18 mouse cellular contexts compared by ENCODE assay signal in genomic region chr5:118873871-118874270, GRCm38 (mm10).
DNase-seq lines count a peak whose midpoint lies in the region; ATAC-seq and TF ChIP-seq lines count a peak whose summit lies in the region.
"Had no signal": no experiment of that assay in that cellular context is flagged by ENCODE, and none has a peak within 500 bp of the region (broad histone marks: within the 10 kb centered on the region; RNA-seq: fewer than 3 reads in every experiment).

No protein-coding gene starts in this region.

- ATAC-seq in embryonic facial prominence, embryonic 15.5 days (ENCODE audit: insufficient number of reproducible peaks, low FRiP score, low TSS enrichment, low read depth) = no peak
- ATAC-seq: forebrain, postnatal 0 days; liver, embryonic 12.5 days had no signal

- H3K36me3 ChIP-seq in embryonic facial prominence, embryonic 15.5 days = no peaks in the 10 kb centered on the region
- H3K36me3 ChIP-seq: heart, embryonic 15.5 days; liver, embryonic 12.5 days had no signal

- H3K9me3 ChIP-seq in embryonic facial prominence, embryonic 15.5 days (replicated peaks) = no peaks in the 10 kb centered on the region
- H3K9me3 ChIP-seq: heart, embryonic 15.5 days had no signal

- peak overlapping the region; percentile 17; the same call in 1 of the 2 replicates for H3K27ac ChIP-seq in embryonic facial prominence, embryonic 15.5 days (replicated peaks)
- H3K27ac ChIP-seq: heart, embryonic 15.5 days; layer of hippocampus, adult 2 months; liver, embryonic 12.5 days had no signal

- H3K9ac ChIP-seq in embryonic facial prominence, embryonic 15.5 days = no peak overlapping the region
- H3K9ac ChIP-seq: forebrain, postnatal 0 days; heart, embryonic 15.5 days; liver, embryonic 12.5 days had no signal

- peak overlapping the region; percentile 69 for H3K4me3 ChIP-seq in lung, adult 2 months (replicated peaks; ENCODE audit: extremely low read depth, low read depth, low read length)
- 0 out of 2 replicates have a peak overlapping the region, but pooled peaks have one; percentile 7 for H3K4me3 ChIP-seq in embryonic facial prominence, embryonic 15.5 days (replicated peaks)
- H3K4me3 ChIP-seq: heart, embryonic 15.5 days; layer of hippocampus, adult 2 months; liver, embryonic 12.5 days had no signal

- 46% methylated on average over 7 of the region's 7 CpGs for WGBS in lung, adult 2 months
- 45% methylated on average over 7 of the region's 7 CpGs for WGBS in embryonic facial prominence, embryonic 15.5 days

- no peak for TF ChIP-seq CTCF in lung, adult 2 months (IDR thresholded peaks at IDR 0.05; ENCODE audit: insufficient read depth, low read length)

- DNase-seq in adrenal gland, postnatal 10 days = peak; percentile 28
- DNase-seq in adrenal gland, postnatal 25 days = no peak
- DNase-seq in lung, adult 2 months = peak; percentile 17
- no peak for DNase-seq in lung, postnatal 25 days (ENCODE audit: low spot score)
- peak; percentile 52 for DNase-seq in Muller cell, postnatal 12 days (ENCODE audit: inconsistent ontology term)
- no peak for DNase-seq in cerebellum, adult 11 months
- DNase-seq: cerebellum, adult 11-12 months; cerebellum, postnatal 36 days; forebrain, postnatal 0 days; heart, adult 18-20 months; kidney, adult 9 months; midbrain, embryonic 14.5 days; retina, postnatal 1 day had no signal

- no peak for TF ChIP-seq POLR2A in lung, adult 2 months (IDR thresholded peaks at IDR 0.05; ENCODE audit: borderline replicate concordance, extremely low read depth, low read depth, low read length)

- peaks cover 9% of the 10 kb centered on the region for H3K27me3 ChIP-seq in embryonic facial prominence, embryonic 15.5 days
- H3K27me3 ChIP-seq: CH12.LX had no signal

- H3K4me2 ChIP-seq in embryonic facial prominence, embryonic 15.5 days (replicated peaks) = peak overlapping the region; percentile 27
- H3K4me2 ChIP-seq: heart, embryonic 15.5 days; liver, embryonic 12.5 days had no signal

- H3K4me1 ChIP-seq in lung, adult 2 months (ENCODE audit: control insufficient read depth, insufficient read depth, low read length) = no peaks in the 10 kb centered on the region
- peaks cover 26% of the 10 kb centered on the region; the same call in 1 of the 2 replicates for H3K4me1 ChIP-seq in embryonic facial prominence, embryonic 15.5 days
- H3K4me1 ChIP-seq: liver, embryonic 12.5 days had no signal

Comparison
In these comparisons a context has a peak if more than half of its experiments do, and no peak if none do; other contexts are left out.
1. DNase-seq: peak in adrenal gland, postnatal 10 days (single experiment), lung, adult 2 months (single experiment) and Muller cell, postnatal 12 days (single experiment); none in adrenal gland, postnatal 25 days (single experiment), lung, postnatal 25 days (single experiment) and cerebellum, adult 11 months (single experiment).